Mouse (Mus musculus) kidney, adult 2 months (tissue): ENCODE data around the gene Gper1.

Experiments used
- CTCF ChIP-seq: fragments of 200-500 bp; conservative IDR thresholded peaks from 2 replicates; pipeline ENCODE4 v1.5.1; 2011; ENCODE audit warnings: low read depth, mild to moderate bottlenecking, control low read depth, low read length, moderate library complexity, mixed read lengths; ENCODE audit not compliant: insufficient read depth, insufficient read length
- POLR2A ChIP-seq: fragments of 200-500 bp; IDR thresholded peaks from one replicate; pipeline ENCODE4 v1.6.1; 2011; ENCODE audit warnings: low read depth, low read length, control low read depth

- TF ChIP-seq CTCF, result no peak
- TF ChIP-seq POLR2A, result no peak
Measured at GRCm38 (mm10) chr5:139427989-139428388, 5.0 kb downstream of the Gper1 start.
